Mouse (Mus musculus) heart, embryonic 11.5 days (tissue): ENCODE results near the gene Osbpl10. TPM values are rescaled to one million over a fixed set of nuclear protein-coding genes. Genes with fewer than 3 reads are reported as not detected.

Source experiments
- ATAC-seq: fragments of 200-750 bp; cut with Nextera tagmentation; replicated peaks from 2 replicates; pipeline ENCODE4 v1.8.0; 2017; ENCODE audit warnings: moderate library complexity; ENCODE audit not compliant: insufficient number of reproducible peaks, low FRiP score, low TSS enrichment
- H3K27ac ChIP-seq: fragments of 300-500 bp; sonication (generic); 2 replicates; pipeline ENCODE4 v1.5.1; 2014; ENCODE audit warnings: mild to moderate bottlenecking, low read depth, low read length
- H3K27me3 ChIP-seq: fragments of 300-500 bp; sonication (generic); 2 replicates; pipeline ENCODE4 v1.6.1; 2014; ENCODE audit warnings: mild to moderate bottlenecking, low read length, mixed read lengths; ENCODE audit not compliant: control insufficient read depth, insufficient read depth
- H3K36me3 ChIP-seq: fragments of 300-500 bp; sonication (generic); 2 replicates; pipeline ENCODE4 v1.6.1; 2014; ENCODE audit warnings: mild to moderate bottlenecking, low read length, moderate library complexity, mixed read lengths; ENCODE audit not compliant: control insufficient read depth, insufficient read depth
- H3K4me1 ChIP-seq: fragments of 300-500 bp; sonication (generic); 2 replicates; pipeline ENCODE4 v1.6.1; 2014; ENCODE audit warnings: low read length; ENCODE audit not compliant: control insufficient read depth, insufficient read depth
- H3K4me2 ChIP-seq: fragments of 300-500 bp; sonication (generic); 2 replicates; pipeline ENCODE4 v1.6.1; 2014; ENCODE audit warnings: mild to moderate bottlenecking, moderate library complexity
- H3K4me3 ChIP-seq: fragments of 300-500 bp; sonication (generic); 2 replicates; pipeline ENCODE4 v1.5.1; 2014; ENCODE audit warnings: low read depth, low read length
- H3K9ac ChIP-seq: fragments of 300-500 bp; sonication (generic); 2 replicates; pipeline ENCODE4 v1.6.1; 2014; ENCODE audit warnings: mild to moderate bottlenecking, low read depth, low read length, moderate library complexity
- H3K9me3 ChIP-seq: fragments of 300-500 bp; sonication (generic); replicated peaks from 2 replicates; pipeline ENCODE4 v1.6.1; 2016; ENCODE audit warnings: low read length; ENCODE audit not compliant: control insufficient read depth
- WGBS: fragments of 180-500 bp; shearing (Covaris S2); extraction: QIAGEN DNeasy Blood & Tissue Kit; methylation state at CpG from one replicate; pipeline ENCODE4 v1.1.7; 2014; ENCODE audit not compliant: insufficient replicate concordance; 5-methylcytosine and 5-hydroxymethylcytosine counted together
- polyA plus RNA-seq: library from polyadenylated mRNA; unstranded; fragments of >200 nt; fragmentation: Nextera tagmentation; extraction: Ambion mirVana; gene quantifications from 2 replicates; pipeline ENCODE4 v1.2.1, GENCODE M21; 2014

Gene Osbpl10
- polyA plus RNA-seq, 1 experiment from 2014 or later, result 1.6 TPM

- H3K4me1 ChIP-seq, result peaks cover 17% of the 10 kb centered on the region
- H3K27me3 ChIP-seq, result no peaks in the 10 kb centered on the region
- 87% methylated on average over 12 of the region's 12 CpGs for WGBS
- H3K4me3 ChIP-seq, result no peak overlapping the region
- H3K27ac ChIP-seq, result no peak overlapping the region
- H3K4me2 ChIP-seq, result no peak overlapping the region
- H3K9ac ChIP-seq, result no peak overlapping the region
- H3K9me3 ChIP-seq, result peaks cover 3% of the 10 kb centered on the region
- ATAC-seq, result no peak
- no peaks in the 10 kb centered on the region for H3K36me3 ChIP-seq
These were observed 232.2 kb downstream of the Osbpl10 start for GRCm38 (mm10) chr9:115210535-115210934.

DNA sequence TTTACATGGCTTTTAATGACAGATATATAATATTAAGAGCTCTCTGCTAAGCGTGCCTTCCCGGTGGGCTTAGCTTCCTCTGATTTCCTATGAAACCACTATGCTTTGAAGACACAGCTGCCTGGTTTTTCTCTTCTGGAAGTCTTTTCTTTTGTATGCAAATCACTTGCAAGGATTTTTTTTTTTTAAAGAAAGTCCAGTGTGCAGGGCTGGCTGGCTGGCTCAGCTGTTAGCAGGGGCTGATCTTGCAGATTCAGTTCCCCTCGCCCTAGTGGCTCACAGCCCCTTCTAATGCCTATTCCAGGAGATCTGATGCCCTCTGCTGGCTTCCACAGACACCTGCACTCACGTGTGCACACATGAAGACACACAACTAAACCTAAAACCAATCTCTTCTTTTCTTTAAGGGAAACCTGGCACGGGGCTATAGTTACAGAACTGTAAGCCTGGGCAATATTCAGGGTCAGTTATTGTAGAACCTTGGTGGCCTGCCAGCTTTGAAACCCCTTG is 235.4 kb downstream of the Osbpl10 start:
- H3K4me2 ChIP-seq, result no peak overlapping the region
- peaks cover 3% of the 10 kb centered on the region for H3K9me3 ChIP-seq
- H3K27me3 ChIP-seq, result no peaks in the 10 kb centered on the region
- H3K4me1 ChIP-seq, result peaks cover 14% of the 10 kb centered on the region
- H3K27ac ChIP-seq, result no peak overlapping the region
- no peak overlapping the region for H3K9ac ChIP-seq
- 87% methylated on average over 5 of the region's 5 CpGs for WGBS
- no peak overlapping the region for H3K4me3 ChIP-seq
- H3K36me3 ChIP-seq, result no peaks in the 10 kb centered on the region
- ATAC-seq, result no peak

DNA sequence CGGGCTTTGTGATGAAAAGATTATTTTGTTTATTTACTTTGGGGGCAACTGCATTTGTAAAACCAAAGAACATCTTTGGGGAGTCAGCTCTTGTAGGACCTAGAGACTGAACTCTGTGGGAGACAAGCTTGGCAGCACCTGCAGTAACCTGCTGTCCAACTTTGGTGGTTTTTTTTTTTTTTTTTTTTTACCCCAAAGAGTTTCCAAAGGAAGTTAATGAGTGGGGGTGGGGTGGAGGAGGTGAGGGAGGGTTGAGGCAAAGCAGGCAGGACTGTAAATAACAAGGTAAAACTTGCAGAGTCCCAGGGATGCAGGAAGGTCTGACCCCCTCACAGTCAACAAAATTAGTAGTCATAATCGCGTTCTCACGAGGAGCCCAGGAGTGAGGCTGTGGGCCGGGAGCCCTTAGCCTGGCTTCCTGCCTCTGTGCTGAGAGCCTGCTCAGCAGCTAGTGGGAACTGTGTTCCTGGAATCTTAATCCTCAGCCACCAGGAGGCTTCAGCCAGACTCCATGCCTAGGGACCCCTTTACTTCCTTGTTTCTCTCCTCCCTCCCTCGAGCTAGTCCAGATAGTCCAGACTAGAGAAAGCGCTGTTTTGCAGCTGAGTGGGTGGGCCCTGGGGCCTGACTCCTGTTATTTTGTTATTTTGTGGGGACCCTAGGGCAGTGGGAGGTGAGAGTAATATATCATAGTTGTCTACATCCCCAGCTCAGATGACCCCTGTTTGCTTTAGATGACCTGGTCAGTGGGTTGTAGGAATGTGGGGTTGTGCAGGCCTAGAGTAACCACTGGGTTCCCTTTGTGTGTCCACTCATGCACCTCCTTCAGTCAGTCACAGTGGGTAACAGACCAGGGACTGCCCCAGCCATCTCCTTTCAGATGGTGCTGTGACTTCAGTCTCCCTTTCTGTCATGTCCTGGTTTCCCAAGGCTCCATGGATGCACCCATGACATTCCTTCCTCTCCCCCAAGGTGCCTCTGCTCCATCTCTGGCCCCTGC is 236.5 kb downstream of the Osbpl10 start:
- Histone ChIP-seq H3K4me1 (peaks cover 14% of the 10 kb centered on the region), H3K9me3 (peaks cover 3% of the 10 kb centered on the region), H3K4me3 (no peak overlapping the region), H3K27me3 (no peaks in the 10 kb centered on the region), H3K36me3 (no peaks in the 10 kb centered on the region), H3K4me2 (no peak overlapping the region), H3K9ac (no peak overlapping the region), H3K27ac (no peak overlapping the region)
- no peak for ATAC-seq
- 26% methylated on average over 7 of the region's 7 CpGs for WGBS

DNA sequence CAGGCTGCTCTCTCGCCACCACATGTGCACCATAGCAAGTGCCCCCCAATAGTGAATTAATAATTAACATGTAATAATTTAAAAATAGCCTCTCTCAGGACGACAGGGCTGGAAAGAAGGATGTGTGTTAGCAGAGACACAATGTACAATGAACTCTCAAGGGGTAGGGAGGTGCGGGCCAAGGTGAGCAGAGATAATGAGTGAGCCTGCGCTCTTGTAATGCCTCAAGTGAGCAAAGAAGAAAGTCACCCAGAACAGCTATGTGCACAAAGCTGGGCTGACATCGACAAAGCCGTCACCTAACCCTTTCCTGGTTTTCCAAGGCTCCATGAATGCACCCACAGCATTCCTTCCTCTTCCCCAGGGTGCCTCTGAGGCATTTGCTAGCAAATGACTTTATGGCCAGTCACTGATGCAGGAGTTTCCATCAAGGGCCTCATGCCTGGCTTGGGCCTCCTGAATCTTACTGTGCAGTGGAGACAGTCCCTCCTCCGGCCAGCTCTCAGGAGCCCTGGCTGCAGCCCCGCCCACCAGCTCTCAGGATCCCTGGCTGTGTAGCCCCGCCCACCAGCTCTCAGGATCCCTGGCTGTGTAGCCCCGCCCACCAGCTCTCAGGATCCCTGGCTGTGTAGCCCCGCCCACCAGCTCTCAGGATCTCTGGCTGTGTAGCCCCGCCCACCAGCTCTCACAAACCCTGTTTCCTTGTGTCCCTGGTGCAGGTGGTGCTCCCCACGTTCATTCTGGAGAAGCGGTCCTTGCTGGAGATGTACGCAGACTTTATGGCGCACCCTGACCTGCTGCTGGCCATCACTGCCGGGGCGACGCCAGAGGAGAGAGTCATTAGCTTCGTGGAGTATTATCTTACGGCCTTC is 237.7 kb downstream of the Osbpl10 start:
- ATAC-seq, result peak; percentile 60; the same call in 1 of the 2 replicates
- Histone ChIP-seq H3K4me2 (peak overlapping the region; percentile 34; the same call in 1 of the 2 replicates), H3K4me1 (peaks cover 14% of the 10 kb centered on the region), H3K9ac (no peak overlapping the region), H3K36me3 (no peaks in the 10 kb centered on the region), H3K9me3 (peaks cover 3% of the 10 kb centered on the region), H3K27ac (no peak overlapping the region), H3K27me3 (no peaks in the 10 kb centered on the region), H3K4me3 (no peak overlapping the region)
- 27% methylated on average over 21 of the region's 21 CpGs for WGBS

GRCm38 (mm10) chr9:115217984-115218383 is 239.6 kb downstream of the Osbpl10 start:
- Histone ChIP-seq H3K27ac (no peak overlapping the region), H3K4me3 (no peak overlapping the region), H3K9ac (no peak overlapping the region), H3K4me1 (peaks cover 14% of the 10 kb centered on the region), H3K36me3 (no peaks in the 10 kb centered on the region), H3K27me3 (no peaks in the 10 kb centered on the region), H3K4me2 (no peak overlapping the region), H3K9me3 (peaks cover 3% of the 10 kb centered on the region)
- 31% methylated on average over 9 of the region's 9 CpGs for WGBS
- ATAC-seq, result no peak

DNA sequence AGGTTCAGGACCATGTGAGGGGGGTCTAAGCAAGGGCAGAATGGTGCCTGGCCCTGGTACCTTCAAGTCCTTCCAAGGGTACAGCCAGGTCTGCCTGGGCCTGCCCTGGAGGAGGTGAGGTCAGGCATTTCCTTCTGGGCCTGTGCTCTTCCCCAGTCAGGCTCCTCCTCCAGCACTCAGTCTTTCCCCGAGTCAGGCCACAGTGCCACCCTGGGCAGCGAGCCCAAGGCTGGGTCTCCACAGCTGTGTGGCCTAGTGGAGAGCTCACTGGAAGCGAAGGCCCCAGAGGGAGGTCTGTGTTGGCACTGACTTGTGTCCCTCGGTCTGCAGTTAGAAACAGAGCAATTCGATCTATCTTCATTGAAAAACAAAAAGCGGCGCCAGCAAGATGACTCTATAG is 242.1 kb downstream of the Osbpl10 start:
- Histone ChIP-seq H3K4me2 (no peak overlapping the region), H3K4me3 (no peak overlapping the region), H3K9me3 (no peaks in the 10 kb centered on the region), H3K27me3 (no peaks in the 10 kb centered on the region), H3K4me1 (peaks cover 6% of the 10 kb centered on the region), H3K27ac (no peak overlapping the region), H3K9ac (no peak overlapping the region), H3K36me3 (no peaks in the 10 kb centered on the region)
- WGBS, result 78% methylated on average over 7 of the region's 7 CpGs
- no peak for ATAC-seq

DNA sequence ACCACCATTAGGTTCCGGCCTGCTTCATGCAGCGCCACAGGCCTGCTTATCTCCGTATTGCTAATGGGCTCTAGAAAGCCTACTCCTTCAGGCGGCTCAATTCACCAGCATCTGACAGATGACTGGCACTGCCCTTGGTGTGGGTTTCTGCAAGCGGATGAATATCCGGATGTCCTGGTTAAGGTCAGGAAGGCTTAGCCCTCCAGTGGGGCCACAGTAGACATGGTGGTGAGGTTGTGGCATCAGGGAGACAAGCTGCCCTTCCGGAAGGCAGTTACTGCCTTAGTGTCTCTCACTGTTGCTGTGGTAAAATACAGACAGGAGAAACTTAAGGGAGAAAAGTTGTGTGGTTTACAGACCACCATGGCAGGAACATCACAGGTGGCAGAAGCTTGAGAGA is 242.9 kb downstream of the Osbpl10 start:
- no peaks in the 10 kb centered on the region for H3K27me3 ChIP-seq
- no peak overlapping the region for H3K27ac ChIP-seq
- ATAC-seq, result no peak
- 79% methylated on average over 7 of the region's 7 CpGs for WGBS
- H3K4me1 ChIP-seq, result no peaks in the 10 kb centered on the region
- no peak overlapping the region for H3K4me3 ChIP-seq
- H3K36me3 ChIP-seq, result no peaks in the 10 kb centered on the region
- no peaks in the 10 kb centered on the region for H3K9me3 ChIP-seq
- no peak overlapping the region for H3K4me2 ChIP-seq
- no peak overlapping the region for H3K9ac ChIP-seq

- 66% methylated on average over 7 of the region's 7 CpGs for WGBS
These were observed 246.5 kb downstream of the Osbpl10 start for GRCm38 (mm10) chr9:115224744-115225354.

More at GRCm38 (mm10) chr9:115224744-115225354, 246.5 kb downstream of the Osbpl10 start:
- Histone ChIP-seq H3K4me3 (no peak overlapping the region), H3K9ac (no peak overlapping the region), H3K4me1 (peaks cover 5% of the 10 kb centered on the region), H3K27me3 (no peaks in the 10 kb centered on the region), H3K9me3 (no peaks in the 10 kb centered on the region), H3K27ac (no peak overlapping the region), H3K36me3 (no peaks in the 10 kb centered on the region), H3K4me2 (no peak overlapping the region)
- ATAC-seq, result no peak
